Mouse (Mus musculus) megakaryocyte, embryonic 14.5 days (primary cell): ENCODE results near the gene Gmnn.

ENCODE experiments used
- FLI1 ChIP-seq: IDR thresholded peaks from 2 replicates; pipeline ENCODE4 v1.6.1; 2012; ENCODE audit warnings: low read length, inconsistent platforms, mixed read lengths
- GATA1 ChIP-seq: IDR thresholded peaks from 3 replicates; pipeline ENCODE4 v1.6.1; 2012; ENCODE audit warnings: mixed read lengths, low read length, inconsistent platforms, borderline replicate concordance

GRCm38 (mm10) chr13:24729128-24729527 is 32.6 kb downstream of the Gmnn start:
- TF ChIP-seq GATA1 (no peak), FLI1 (no peak)
